In the genomic region with DNA sequence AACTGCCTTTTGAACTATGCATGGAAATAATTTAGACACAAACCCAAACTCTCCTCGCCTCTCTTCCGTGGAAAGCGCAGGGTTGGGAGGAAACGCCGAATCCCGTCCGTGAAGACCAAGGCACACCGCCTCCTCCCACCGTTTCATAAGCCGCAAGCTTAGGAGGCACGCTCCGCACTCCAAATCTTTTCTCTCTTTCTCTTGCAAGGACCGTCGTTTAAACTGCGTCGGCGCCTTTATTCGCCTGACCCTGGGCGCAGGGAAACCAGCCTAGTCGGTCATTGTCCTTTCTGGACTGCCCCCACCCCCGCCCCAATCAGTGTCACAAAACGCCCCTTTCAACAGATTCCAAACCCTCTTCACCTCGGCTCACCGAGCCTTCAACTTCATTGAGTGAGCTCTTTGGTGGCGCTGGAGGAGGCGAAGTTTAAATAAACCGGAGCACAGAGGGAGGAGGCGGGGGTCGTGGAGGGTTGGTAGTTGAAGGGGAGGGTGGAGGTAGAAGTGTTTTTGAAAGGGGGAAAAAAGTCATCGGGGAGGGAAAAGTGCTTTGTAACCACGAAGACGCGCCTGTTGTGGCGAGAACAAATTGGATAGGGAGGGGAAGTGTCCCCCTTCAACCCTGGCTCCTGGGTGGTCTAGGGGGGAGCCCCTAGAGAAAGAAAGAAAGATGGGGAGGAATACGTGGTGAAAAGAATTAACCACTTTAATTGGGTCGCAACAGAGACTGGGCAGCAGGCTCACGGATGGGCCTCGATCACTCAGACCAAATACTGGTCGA, we compare ENCODE assay signal across 12 mouse cellular contexts. TPM values are rescaled to one million over a fixed set of nuclear protein-coding genes. Genes with fewer than 3 reads are reported as not detected.
DNase-seq lines count a peak whose midpoint lies in the region; ATAC-seq lines count a peak whose summit lies in the region.
"Had no signal": no experiment of that assay in that cellular context is flagged by ENCODE, and none has a peak within 500 bp of the region (broad histone marks: within the 10 kb centered on the region; RNA-seq: fewer than 3 reads in every experiment).

No protein-coding gene starts in this region.

- no peaks in the 10 kb centered on the region for H3K9me3 ChIP-seq in forebrain, embryonic 10.5 days
- H3K9me3 ChIP-seq in forebrain, embryonic 15.5 days: no peaks in the 10 kb centered on the region
- no peaks in the 10 kb centered on the region for H3K9me3 ChIP-seq in lung, embryonic 16.5 days (ENCODE audit: control insufficient read depth, low read length)
- H3K9me3 ChIP-seq in forebrain, embryonic 13.5 days (replicated peaks): no peaks in the 10 kb centered on the region
- no peaks in the 10 kb centered on the region for H3K9me3 ChIP-seq in midbrain, embryonic 13.5 days

- H3K27me3 ChIP-seq in forebrain, embryonic 10.5 days (ENCODE audit: poor library complexity, severe bottlenecking): peaks cover 100% of the 10 kb centered on the region
- H3K27me3 ChIP-seq in forebrain, embryonic 15.5 days: peaks cover 99% of the 10 kb centered on the region
- H3K27me3 ChIP-seq in lung, embryonic 16.5 days (ENCODE audit: control insufficient read depth, insufficient read depth, low read depth, low read length): peaks cover 95% of the 10 kb centered on the region
- H3K27me3 ChIP-seq in forebrain, embryonic 13.5 days: peaks cover 100% of the 10 kb centered on the region
- H3K27me3 ChIP-seq in midbrain, embryonic 13.5 days: peaks cover 100% of the 10 kb centered on the region

- no peak overlapping the region for H3K9ac ChIP-seq in forebrain, embryonic 15.5 days (replicated peaks)
- no peak overlapping the region for H3K9ac ChIP-seq in lung, embryonic 16.5 days (ENCODE audit: low read length)
- no peak overlapping the region for H3K9ac ChIP-seq in forebrain, embryonic 13.5 days
- no peak overlapping the region for H3K9ac ChIP-seq in midbrain, embryonic 13.5 days (replicated peaks)

- peak overlapping the region; percentile 50 for H3K4me3 ChIP-seq in forebrain, embryonic 10.5 days
- H3K4me3 ChIP-seq in forebrain, embryonic 15.5 days: no peak overlapping the region
- 0 out of 2 replicates have a peak overlapping the region, but pooled peaks have one; percentile 9 for H3K4me3 ChIP-seq in lung, embryonic 16.5 days (ENCODE audit: low read length)
- H3K4me3 ChIP-seq in forebrain, embryonic 13.5 days: no peak overlapping the region
- peak overlapping the region; percentile 11; the same call in 1 of the 2 replicates for H3K4me3 ChIP-seq in midbrain, embryonic 13.5 days (replicated peaks)

- ATAC-seq in forebrain, embryonic 15.5 days (replicated peaks): no peak
- ATAC-seq in lung, embryonic 16.5 days (ENCODE audit: low read depth): no peak
- no peak for ATAC-seq in forebrain, embryonic 13.5 days
- peak; percentile 10; the same call in 1 of the 2 replicates for ATAC-seq in midbrain, embryonic 13.5 days

- no peaks in the 10 kb centered on the region for H3K36me3 ChIP-seq in forebrain, embryonic 10.5 days (replicated peaks)
- H3K36me3 ChIP-seq in forebrain, embryonic 15.5 days: no peaks in the 10 kb centered on the region
- H3K36me3 ChIP-seq in lung, embryonic 16.5 days (ENCODE audit: control insufficient read depth, insufficient read depth, low read length): no peaks in the 10 kb centered on the region
- H3K36me3 ChIP-seq in forebrain, embryonic 13.5 days (ENCODE audit: poor library complexity, severe bottlenecking): no peaks in the 10 kb centered on the region
- H3K36me3 ChIP-seq in midbrain, embryonic 13.5 days: no peaks in the 10 kb centered on the region

- peaks cover 61% of the 10 kb centered on the region for H3K4me1 ChIP-seq in forebrain, embryonic 10.5 days
- peaks cover 11% of the 10 kb centered on the region for H3K4me1 ChIP-seq in forebrain, embryonic 15.5 days
- peaks cover 8% of the 10 kb centered on the region for H3K4me1 ChIP-seq in lung, embryonic 16.5 days (replicated peaks; ENCODE audit: control insufficient read depth, insufficient read depth, low read length)
- peaks cover 20% of the 10 kb centered on the region for H3K4me1 ChIP-seq in forebrain, embryonic 13.5 days
- peaks cover 21% of the 10 kb centered on the region for H3K4me1 ChIP-seq in midbrain, embryonic 13.5 days (replicated peaks)

- under 1% methylated on average over 39 of the region's 39 CpGs for WGBS in forebrain, embryonic 10.5 days
- under 1% methylated on average over 39 of the region's 39 CpGs for WGBS in forebrain, embryonic 15.5 days
- WGBS in lung, embryonic 16.5 days: 2% methylated on average over 39 of the region's 39 CpGs
- WGBS in forebrain, embryonic 13.5 days: under 1% methylated on average over 39 of the region's 39 CpGs
- under 1% methylated on average over 39 of the region's 39 CpGs for WGBS in midbrain, embryonic 13.5 days

- H3K27ac ChIP-seq in forebrain, embryonic 10.5 days: peak overlapping the region; percentile 51
- H3K27ac ChIP-seq in forebrain, embryonic 15.5 days (replicated peaks): no peak overlapping the region
- H3K27ac ChIP-seq in lung, embryonic 16.5 days (ENCODE audit: low read length): no peak overlapping the region
- H3K27ac ChIP-seq in forebrain, embryonic 13.5 days: no peak overlapping the region
- no peak overlapping the region for H3K27ac ChIP-seq in midbrain, embryonic 13.5 days

- no peak overlapping the region for H3K4me2 ChIP-seq in forebrain, embryonic 15.5 days (replicated peaks)
- H3K4me2 ChIP-seq in lung, embryonic 16.5 days (ENCODE audit: low read depth, low read length): no peak overlapping the region
- peak overlapping the region; percentile 45 for H3K4me2 ChIP-seq in forebrain, embryonic 13.5 days
- 0 out of 2 replicates have a peak overlapping the region, but pooled peaks have one; percentile 33 for H3K4me2 ChIP-seq in midbrain, embryonic 13.5 days (replicated peaks)

- peak; percentile 79 for DNase-seq in forebrain, embryonic 10.5 days (ENCODE audit: extremely low spot score, low spot score)
- DNase-seq in lung, postnatal 14 days: no peak
- no peak for DNase-seq in layer of hippocampus, postnatal 10 days (ENCODE audit: low spot score in 2 of 2)
- DNase-seq in urinary bladder, postnatal 25 days (ENCODE audit: low spot score): no peak
- DNase-seq: gastrocnemius, postnatal 25 days; lung, adult 18-20 months had no signal

RNA-seq across cellular contexts. Expression of a gene that starts 5.8 kb away (rescaled TPM):
- 1.6 and 1.7 TPM in 2 replicates for polyA plus RNA-seq in forebrain, embryonic 10.5 days (2016; fragmentation: Nextera tagmentation; extraction: Ambion mirVana)
- 0.24 TPM in 2 replicates for polyA plus RNA-seq in forebrain, embryonic 15.5 days (2015; fragmentation: Nextera tagmentation; extraction: Ambion mirVana)
- polyA plus RNA-seq in lung, embryonic 16.5 days (2015; fragmentation: Nextera tagmentation; extraction: Ambion mirVana): 0.08 TPM in 1 of 2 replicates, not detected in the other
- 0.22 and 0.30 TPM in 2 replicates for polyA plus RNA-seq in forebrain, embryonic 13.5 days (2015; fragmentation: Nextera tagmentation; extraction: Ambion mirVana)
- polyA plus RNA-seq in midbrain, embryonic 13.5 days (2015; fragmentation: Nextera tagmentation; extraction: Ambion mirVana): 0.41 and 0.50 TPM in 2 replicates
- total RNA-seq in layer of hippocampus, postnatal 10 days (2021): under 1 TPM; 0.20 to 0.39 TPM
- polyA plus RNA-seq: stomach, embryonic 16.5 days had no signal

RNA-seq across cellular contexts. Expression of a gene that starts 23.0 kb away (rescaled TPM):
- 1.1 and 1.5 TPM in 2 replicates for polyA plus RNA-seq in forebrain, embryonic 10.5 days (2016; fragmentation: Nextera tagmentation; extraction: Ambion mirVana)
- polyA plus RNA-seq in forebrain, embryonic 15.5 days (2015; fragmentation: Nextera tagmentation; extraction: Ambion mirVana): not detected in 2 replicates
- not detected in 2 replicates for polyA plus RNA-seq in lung, embryonic 16.5 days (2015; fragmentation: Nextera tagmentation; extraction: Ambion mirVana)
- polyA plus RNA-seq in forebrain, embryonic 13.5 days (2015; fragmentation: Nextera tagmentation; extraction: Ambion mirVana): not detected in 2 replicates
- not detected in 2 replicates for polyA plus RNA-seq in midbrain, embryonic 13.5 days (2015; fragmentation: Nextera tagmentation; extraction: Ambion mirVana)
- total RNA-seq in layer of hippocampus, postnatal 10 days (2021): not detected
- total RNA-seq: gastrocnemius, postnatal 25 days had no signal
- polyA plus RNA-seq: cortical plate, adult 2 months; stomach, embryonic 16.5 days had no signal

Comparison
In these comparisons a context has a peak if more than half of its experiments do, and no peak if none do; other contexts are left out.
1. H3K4me3 ChIP-seq: peak in forebrain, embryonic 10.5 days (single experiment), lung, embryonic 16.5 days (single experiment) and midbrain, embryonic 13.5 days (single experiment); none in forebrain, embryonic 15.5 days (single experiment) and forebrain, embryonic 13.5 days (single experiment).
2. H3K4me2 ChIP-seq: peak in forebrain, embryonic 13.5 days (single experiment) and midbrain, embryonic 13.5 days (single experiment); none in forebrain, embryonic 15.5 days (single experiment) and lung, embryonic 16.5 days (single experiment).